In the genomic region with DNA sequence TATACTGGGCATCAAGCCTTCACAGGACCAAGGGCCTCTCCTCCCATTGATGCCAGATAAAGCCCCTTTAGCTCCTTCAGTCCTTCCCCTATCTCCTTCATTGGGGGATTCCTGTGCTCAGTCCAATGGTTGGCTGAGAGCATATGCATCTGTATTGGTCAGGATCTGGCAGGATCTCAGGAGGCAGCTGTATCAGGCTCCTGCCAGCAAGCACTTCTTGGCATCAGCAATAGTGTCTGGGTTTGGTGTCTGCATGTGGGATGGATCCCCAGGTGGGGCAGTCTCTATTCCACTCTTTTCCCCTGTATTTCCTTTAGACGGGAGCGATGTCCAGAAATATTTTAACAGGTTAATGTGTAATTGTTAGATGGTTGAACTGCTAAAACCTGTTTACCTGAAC, we compare ENCODE assay signal across 4 mouse cellular contexts. TPM values are rescaled to one million over a fixed set of nuclear protein-coding genes. Genes with fewer than 3 reads are reported as not detected.
"Had no signal": no experiment of that assay in that cellular context is flagged by ENCODE, and none has a peak within 500 bp of the region (broad histone marks: within the 10 kb centered on the region; RNA-seq: fewer than 3 reads in every experiment).

No protein-coding gene starts in this region.

RNA-seq across cellular contexts. Expression of gene Tcte2, which starts 3.3 kb away (rescaled TPM):
- total RNA-seq: megakaryocyte, adult 5-6 weeks; megakaryocyte-erythroid progenitor cell, adult 5-6 weeks; monocyte, adult 5-6 weeks; neutrophil, adult 5-6 weeks had no signal
